ENCODE assay signal across 15 mouse cellular contexts in the genomic region with DNA sequence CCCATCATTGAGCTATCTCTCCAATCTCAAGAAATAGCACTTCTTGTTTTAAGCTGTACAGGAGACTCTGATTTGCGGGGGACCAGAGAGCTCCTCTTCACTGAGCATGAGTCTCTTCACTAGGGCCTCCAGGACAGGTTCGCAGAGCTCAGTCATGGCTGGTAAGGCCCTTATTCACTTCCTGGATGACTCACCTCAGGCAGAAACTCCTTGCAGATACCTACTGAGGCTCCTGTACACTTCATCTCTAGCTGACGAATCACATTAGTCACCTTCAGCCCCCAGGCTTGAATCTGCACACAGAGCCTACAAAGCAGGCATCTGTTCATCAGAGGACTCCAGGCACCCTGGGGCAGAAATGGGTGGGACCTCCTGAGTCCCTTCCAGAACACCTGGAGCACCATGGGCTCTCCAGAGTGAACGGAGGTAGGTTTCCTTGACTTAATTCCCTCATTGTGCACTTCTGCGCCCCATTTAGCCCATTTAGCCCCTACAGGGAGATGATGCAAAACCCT.
A peak's percentile ranks its signal among the peaks of the same experiment; 100 is the strongest.
DNase-seq lines count a peak whose midpoint lies in the region; ATAC-seq and TF ChIP-seq lines count a peak whose summit lies in the region.
"Had no signal": no experiment of that assay in that cellular context is flagged by ENCODE, and none has a peak within 500 bp of the region (broad histone marks: within the 10 kb centered on the region; RNA-seq: fewer than 3 reads in every experiment).

No protein-coding gene starts in this region.

- H3K27ac ChIP-seq in heart, adult 2 months: no peak overlapping the region
- H3K27ac ChIP-seq in small intestine, adult 2 months (ENCODE audit: insufficient read depth, low read depth, low read length): peak overlapping the region; percentile 48
- no peak overlapping the region; the same call in 1 of the 2 replicates for H3K27ac ChIP-seq in kidney, embryonic 15.5 days
- H3K27ac ChIP-seq: forebrain, embryonic 15.5 days; neural tube, embryonic 13.5 days had no signal

- 87% methylated on average over 5 of the region's 5 CpGs for WGBS in heart, adult 2 months
- 63% methylated on average over 5 of the region's 5 CpGs for WGBS in small intestine, adult 2 months
- WGBS in kidney, embryonic 15.5 days: 90% methylated on average over 5 of the region's 5 CpGs

- no peak for ATAC-seq in kidney, embryonic 15.5 days (replicated peaks; ENCODE audit: low FRiP score)
- ATAC-seq: forebrain, embryonic 15.5 days; hindbrain, embryonic 16.5 days had no signal

- no peaks in the 10 kb centered on the region for H3K27me3 ChIP-seq in heart, adult 2 months (ENCODE audit: control insufficient read depth, insufficient read depth, low read length)
- H3K27me3 ChIP-seq in small intestine, adult 2 months (ENCODE audit: control insufficient read depth, insufficient read depth, low read length): no peaks in the 10 kb centered on the region
- no peaks in the 10 kb centered on the region for H3K27me3 ChIP-seq in kidney, embryonic 15.5 days
- H3K27me3 ChIP-seq: forebrain, embryonic 15.5 days; neural tube, embryonic 13.5 days had no signal

- H3K4me1 ChIP-seq in heart, adult 2 months (ENCODE audit: control insufficient read depth, insufficient read depth, low read length): no peaks in the 10 kb centered on the region
- H3K4me1 ChIP-seq in small intestine, adult 2 months (ENCODE audit: control insufficient read depth, insufficient read depth, insufficient read length, low read length): peaks cover 38% of the 10 kb centered on the region
- peaks cover 15% of the 10 kb centered on the region for H3K4me1 ChIP-seq in kidney, embryonic 15.5 days
- H3K4me1 ChIP-seq: forebrain, embryonic 15.5 days had no signal

- TF ChIP-seq CTCF in heart, adult 2 months (IDR thresholded peaks at IDR 0.05): no peak
- no peak for TF ChIP-seq CTCF in small intestine, adult 2 months (IDR thresholded peaks at IDR 0.05; ENCODE audit: extremely low read depth, insufficient read length, insufficient replicate concordance, low read depth, low read length)

- H3K4me2 ChIP-seq in kidney, embryonic 15.5 days: no peak overlapping the region
- H3K4me2 ChIP-seq: forebrain, embryonic 15.5 days; liver, embryonic 11.5 days; neural tube, embryonic 13.5 days had no signal

- H3K4me3 ChIP-seq in heart, adult 2 months: no peak overlapping the region
- H3K4me3 ChIP-seq in small intestine, adult 2 months (ENCODE audit: low read depth, low read length): no peak overlapping the region
- H3K4me3 ChIP-seq in kidney, embryonic 15.5 days (replicated peaks): no peak overlapping the region
- H3K4me3 ChIP-seq: erythroblast, embryonic 14.5 days; forebrain, embryonic 15.5 days; neural tube, embryonic 13.5 days had no signal

- H3K79me2 ChIP-seq in heart, adult 2 months (replicated peaks; ENCODE audit: control insufficient read depth, insufficient read depth, low read length): no peaks in the 10 kb centered on the region

- H3K36me3 ChIP-seq in heart, adult 2 months (ENCODE audit: control insufficient read depth, insufficient read depth, low read length): no peaks in the 10 kb centered on the region
- H3K36me3 ChIP-seq in small intestine, adult 2 months (ENCODE audit: control insufficient read depth, insufficient read depth, low read length): no peaks in the 10 kb centered on the region
- H3K36me3 ChIP-seq in kidney, embryonic 15.5 days: no peaks in the 10 kb centered on the region
- H3K36me3 ChIP-seq: forebrain, embryonic 15.5 days; neural tube, embryonic 13.5 days had no signal

- intact Hi-C loops in heart, adult 2 months (cut with DNase I): no loop called here

- peak; percentile 56 for DNase-seq in heart, adult 11 months
- DNase-seq in heart, adult 2 months: no peak
- DNase-seq in 3134 (ENCODE audit: extremely low read depth, insufficient read length, low spot score): peak; percentile 23
- DNase-seq in brain, adult 2 months (ENCODE audit: low read depth, low spot score): peak; percentile 31
- DNase-seq in right cerebral cortex, adult 2 months (ENCODE audit: low spot score in 2 of 2): no peak
- no peak for DNase-seq in T-cell, adult 2 months (ENCODE audit: low spot score)
- DNase-seq: adrenal gland, postnatal 10 days; cerebellum, adult 8-10 months had no signal

- TF ChIP-seq POLR2A in heart, adult 2 months (IDR thresholded peaks at IDR 0.05; ENCODE audit: insufficient read depth, low read depth, low read length): no peak
- no peak for TF ChIP-seq POLR2A in small intestine, adult 2 months (IDR thresholded peaks at IDR 0.05; ENCODE audit: low read depth, low read length)

- no peak overlapping the region for H3K9ac ChIP-seq in heart, adult 2 months (ENCODE audit: low read depth, low read length)
- no peak overlapping the region for H3K9ac ChIP-seq in kidney, embryonic 15.5 days
- H3K9ac ChIP-seq: forebrain, embryonic 15.5 days; neural tube, embryonic 13.5 days had no signal

- TF ChIP-seq EP300 in heart, adult 2 months (IDR thresholded peaks at IDR 0.05; ENCODE audit: insufficient read depth, low read depth, low read length): no peak

- H3K9me3 ChIP-seq in kidney, embryonic 15.5 days (replicated peaks): no peaks in the 10 kb centered on the region
- H3K9me3 ChIP-seq: forebrain, embryonic 15.5 days; neural tube, embryonic 13.5 days had no signal

Comparison
In these comparisons a context has a peak if more than half of its experiments do, and no peak if none do; other contexts are left out.
1. DNase-seq: peak in heart, adult 11 months (single experiment), 3134 (single experiment) and brain, adult 2 months (single experiment); none in heart, adult 2 months (0 of 2), right cerebral cortex, adult 2 months (0 of 2) and T-cell, adult 2 months (single experiment).